Mouse (Mus musculus): ENCODE results near the gene Traf1.

Traf1 gene

DNA sequence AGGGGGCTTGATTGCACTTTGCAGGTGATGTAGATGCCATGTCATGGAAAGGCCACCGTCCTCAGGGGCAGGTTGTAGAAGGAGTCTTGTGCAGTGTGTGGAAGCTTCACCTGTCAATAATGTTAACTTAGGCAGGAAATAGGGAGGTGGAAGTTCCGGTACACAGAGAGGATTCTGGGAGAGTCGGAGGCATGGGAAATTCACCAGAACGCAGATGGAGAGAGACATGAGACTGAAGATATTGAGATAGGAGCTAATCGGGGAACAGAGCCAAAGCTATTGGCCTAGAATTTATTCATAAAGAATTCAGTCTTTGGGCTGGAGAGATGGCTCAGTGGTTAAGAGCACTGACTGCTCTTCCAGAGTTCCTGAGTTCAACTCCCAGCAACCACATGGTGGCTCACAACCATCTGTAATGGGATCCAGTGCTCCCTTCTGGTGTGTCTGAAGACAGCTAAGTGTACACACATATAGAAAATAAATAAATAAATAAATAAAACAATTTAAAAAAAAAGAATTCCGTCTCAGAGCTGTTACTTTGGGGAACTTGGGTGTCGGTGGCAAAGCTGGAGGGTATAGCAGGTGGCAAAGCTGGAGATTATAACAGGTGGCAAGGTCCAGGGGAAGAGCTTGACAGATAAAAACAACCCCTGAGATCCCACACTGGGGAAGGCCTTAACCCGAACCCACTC lies 4.8 kb upstream of the Traf1 start:
- no peak for DNase-seq

GRCm38 (mm10) chr2:34965806-34966205 lies 4.2 kb upstream of the Traf1 start:
- DNase-seq = no peak

DNA sequence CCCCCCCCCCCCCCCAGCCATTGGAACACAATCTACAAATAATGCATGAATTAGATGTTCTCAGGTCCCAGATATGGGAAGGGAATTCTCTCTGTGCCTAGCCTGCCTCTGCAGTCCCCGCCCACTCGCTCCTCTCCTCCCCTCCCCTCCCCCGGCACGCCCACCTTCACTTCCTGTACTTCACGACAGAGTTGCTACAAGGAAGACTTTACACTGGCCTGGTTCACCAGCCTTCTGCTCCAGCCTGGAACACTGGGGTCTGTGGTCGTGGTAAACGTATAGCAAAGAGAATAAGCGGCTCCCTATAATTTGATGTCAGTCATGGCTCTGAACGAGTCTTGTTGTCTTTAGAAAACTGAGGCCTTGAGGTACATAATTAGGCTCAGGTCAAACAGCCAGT lies 3.7 kb upstream of the Traf1 start:
- DNase-seq = no peak

GRCm38 (mm10) chr2:34964651-34965050 lies 3.1 kb upstream of the Traf1 start:
- no peak for DNase-seq

DNA sequence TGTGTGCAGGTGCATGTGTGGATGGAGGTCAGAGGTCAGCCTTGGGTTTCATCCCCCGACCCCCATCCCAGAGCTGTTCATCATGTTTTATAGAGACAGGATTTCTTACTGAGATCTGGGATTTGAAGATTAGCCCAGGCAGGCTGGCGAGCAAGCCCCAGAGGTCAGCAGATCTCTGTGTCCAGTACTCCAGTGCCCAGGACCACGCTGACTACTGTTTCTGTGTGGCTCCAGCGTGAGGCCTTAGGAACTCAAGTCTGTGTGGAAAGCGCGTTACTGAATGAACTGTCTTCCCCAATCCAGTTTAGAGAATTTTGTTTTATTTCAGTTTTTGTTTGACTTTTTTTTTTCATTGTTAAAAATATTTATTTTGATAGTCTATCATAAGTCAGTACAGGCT lies 2.7 kb upstream of the Traf1 start:
- DNase-seq = no peak

- no peak for DNase-seq
Measured at GRCm38 (mm10) chr2:34963371-34963956, 1.9 kb upstream of the Traf1 start.

DNA sequence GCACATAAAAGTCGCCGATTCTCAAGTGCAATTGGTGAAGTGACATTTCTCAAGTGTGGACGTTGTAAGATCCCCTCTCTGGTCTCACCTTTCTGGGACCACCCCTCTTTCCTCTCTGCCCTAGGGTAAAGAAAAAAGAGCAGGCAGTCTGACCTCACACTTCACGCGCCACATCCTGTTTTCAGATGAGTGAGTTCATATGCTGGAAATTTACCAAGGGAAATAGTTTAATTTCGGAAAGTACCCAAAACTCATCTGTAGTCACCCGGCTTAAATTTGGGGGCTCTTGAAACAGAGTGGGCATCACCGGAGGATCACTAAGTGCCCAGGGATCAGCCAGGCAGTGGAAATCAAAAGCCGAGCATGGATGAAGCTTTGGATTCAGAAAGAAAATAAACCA lies 1.3 kb upstream of the Traf1 start:
- no peak for DNase-seq

- DNase-seq = no peak
Measured at GRCm38 (mm10) chr2:34962211-34962610, 639 bp upstream of the Traf1 start.

GRCm38 (mm10) chr2:34960966-34961365 lies 606 bp downstream of the Traf1 start:
- no peak for DNase-seq

- DNase-seq = no peak
Measured at GRCm38 (mm10) chr2:34960466-34960865, 1.1 kb downstream of the Traf1 start.

DNA sequence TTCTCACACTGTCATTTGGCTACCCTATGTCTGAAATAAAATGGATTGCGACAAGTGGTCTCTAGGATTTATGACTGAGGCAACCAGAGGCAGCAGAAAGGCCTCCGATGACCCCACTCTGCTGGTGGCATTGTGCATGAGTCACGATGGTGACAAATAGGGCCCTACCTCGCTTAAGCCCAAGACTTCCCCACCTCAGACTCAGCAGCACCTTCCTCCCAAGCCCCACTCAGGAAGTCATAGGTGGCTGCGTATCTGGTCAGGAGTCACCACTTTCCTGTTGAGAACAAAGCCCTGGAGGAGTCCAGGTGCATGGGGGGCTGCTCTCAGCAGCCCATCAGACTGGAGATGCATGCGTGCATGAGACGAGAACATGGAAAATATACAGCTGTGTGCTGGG lies 3.0 kb downstream of the Traf1 start:
- DNase-seq = no peak

DNA sequence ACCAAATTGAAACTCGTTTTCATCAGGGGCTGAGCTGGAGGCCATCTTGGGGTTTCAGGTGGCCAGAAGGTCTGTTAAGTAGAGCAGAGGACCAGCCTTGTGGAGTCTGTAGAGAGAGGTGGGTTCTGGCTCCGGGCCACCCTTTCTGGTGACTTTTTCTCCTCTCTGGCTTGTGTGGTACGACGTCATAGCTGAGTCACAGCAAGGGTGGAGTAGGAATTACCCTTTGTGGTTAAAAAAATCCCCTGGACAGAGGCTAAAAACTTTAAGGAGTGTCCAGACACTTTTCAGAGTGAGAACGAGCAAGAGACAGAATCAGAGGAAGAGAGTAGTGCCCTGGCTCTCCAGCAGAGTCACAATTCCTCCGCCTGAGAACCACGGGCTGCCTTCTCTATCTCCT lies 3.5 kb downstream of the Traf1 start:
- DNase-seq = no peak

- no peak for DNase-seq
Measured at GRCm38 (mm10) chr2:34957405-34957804, 4.2 kb downstream of the Traf1 start.

DNA sequence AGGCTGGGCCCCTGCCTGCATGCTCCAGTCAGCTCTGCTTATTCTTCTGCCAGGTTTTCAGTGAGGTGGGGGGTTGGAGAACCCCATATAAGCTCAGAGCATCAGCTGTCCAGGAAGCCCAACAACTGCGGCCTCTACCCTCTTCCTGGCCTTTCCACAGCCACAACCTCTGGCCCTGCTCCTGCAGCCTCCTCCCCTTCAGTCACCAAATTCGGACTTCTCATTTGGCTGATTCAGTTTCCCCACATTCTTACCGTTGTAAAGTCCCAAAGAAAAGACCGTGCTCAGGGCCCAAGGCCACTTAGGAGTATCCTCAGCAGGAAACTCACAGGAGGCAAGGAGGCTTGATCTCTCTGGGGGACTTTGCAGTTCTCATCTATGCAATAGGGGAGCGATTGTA lies 4.6 kb downstream of the Traf1 start:
- DNase-seq = no peak

- DNase-seq = no peak
Measured at GRCm38 (mm10) chr2:34954344-34954743, 7.2 kb downstream of the Traf1 start.

DNA sequence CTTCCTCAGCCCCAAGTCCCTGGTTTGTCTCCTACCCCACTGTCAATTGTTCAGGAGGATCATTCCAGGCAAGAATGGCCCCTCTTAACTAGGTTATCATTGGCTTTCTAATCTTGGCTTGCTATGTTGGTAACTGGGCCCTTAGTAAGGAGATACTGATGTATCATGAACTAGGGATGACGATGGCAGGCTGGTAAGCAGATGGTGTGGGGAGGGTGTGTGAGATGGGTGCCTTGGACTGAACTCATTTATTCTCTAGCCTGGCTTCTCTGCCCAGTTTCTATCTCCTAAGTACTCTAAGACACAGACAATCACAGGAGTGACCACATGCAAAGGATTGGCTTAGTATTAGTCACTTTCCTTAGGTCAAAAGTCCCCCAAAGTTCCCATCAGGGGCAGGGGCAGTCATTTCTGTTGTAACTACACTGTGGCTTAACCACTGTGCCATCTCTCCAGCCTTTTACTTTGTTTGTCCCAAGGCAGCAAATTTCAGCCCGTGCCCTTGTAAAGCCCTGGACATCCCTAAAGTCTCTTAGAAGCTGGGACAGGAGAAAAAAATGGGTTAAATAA lies 7.9 kb downstream of the Traf1 start:
- no peak for DNase-seq

- no peak for DNase-seq
Measured at GRCm38 (mm10) chr2:34953018-34953417, 8.6 kb downstream of the Traf1 start.

DNA sequence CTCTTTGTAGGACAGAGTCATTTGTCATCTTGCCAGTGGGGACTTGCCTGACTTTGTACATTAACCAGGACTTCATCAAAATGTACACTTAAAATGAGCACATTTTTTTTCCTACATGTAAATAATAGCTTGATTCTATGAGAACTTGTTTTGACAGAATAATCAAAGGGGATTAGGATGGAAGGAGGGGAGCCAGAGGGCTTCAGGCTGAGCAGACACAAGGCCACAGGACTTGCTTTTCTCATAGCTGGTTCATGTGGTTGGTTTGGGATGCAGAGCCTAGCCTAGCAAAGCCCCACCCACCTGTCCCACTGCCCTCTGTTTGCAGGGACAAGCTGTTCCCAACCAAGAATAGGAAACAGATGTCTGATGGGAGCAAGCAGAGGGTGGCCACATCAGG lies 10.1 kb downstream of the Traf1 start:
- DNase-seq = no peak

DNA sequence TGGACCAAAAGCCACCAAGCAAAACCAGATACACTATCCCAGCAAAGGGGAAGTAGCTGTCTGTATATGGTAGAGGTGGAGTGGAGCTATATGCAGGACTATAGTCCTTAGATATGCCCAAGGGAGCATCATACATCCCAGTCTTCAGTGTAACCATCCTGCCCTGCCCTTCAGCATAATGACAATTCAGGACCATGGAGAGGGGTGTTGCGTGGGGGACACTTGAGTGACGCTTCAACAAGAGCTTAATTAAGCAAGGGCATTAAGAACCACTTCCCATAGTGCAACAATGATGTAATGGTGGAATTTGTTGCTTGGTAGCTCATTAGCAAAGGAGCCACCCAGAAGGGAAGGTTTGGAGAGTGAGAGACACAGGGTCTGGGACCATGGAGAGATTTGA lies 12.9 kb downstream of the Traf1 start:
- DNase-seq = no peak

DNA sequence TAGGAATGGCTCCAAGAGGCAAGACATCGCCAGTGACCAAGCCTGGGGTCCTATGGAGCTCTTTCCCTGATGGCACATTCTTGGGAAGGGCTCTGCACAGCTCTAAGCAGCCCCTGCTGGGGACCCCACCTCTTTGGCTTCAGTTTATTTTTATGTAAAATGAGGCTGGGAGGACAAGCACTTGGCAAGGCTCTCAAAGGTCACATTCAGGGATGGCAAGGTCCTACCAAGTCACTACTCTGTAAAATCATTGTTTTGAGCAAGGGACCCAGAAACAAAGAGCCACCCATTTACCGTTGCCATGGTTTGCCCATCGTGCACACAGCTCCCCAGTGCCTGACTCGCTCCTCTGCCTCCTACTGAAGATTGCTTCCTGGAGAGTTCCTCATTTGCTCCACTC lies 15.5 kb downstream of the Traf1 start:
- DNase-seq = no peak

DNA sequence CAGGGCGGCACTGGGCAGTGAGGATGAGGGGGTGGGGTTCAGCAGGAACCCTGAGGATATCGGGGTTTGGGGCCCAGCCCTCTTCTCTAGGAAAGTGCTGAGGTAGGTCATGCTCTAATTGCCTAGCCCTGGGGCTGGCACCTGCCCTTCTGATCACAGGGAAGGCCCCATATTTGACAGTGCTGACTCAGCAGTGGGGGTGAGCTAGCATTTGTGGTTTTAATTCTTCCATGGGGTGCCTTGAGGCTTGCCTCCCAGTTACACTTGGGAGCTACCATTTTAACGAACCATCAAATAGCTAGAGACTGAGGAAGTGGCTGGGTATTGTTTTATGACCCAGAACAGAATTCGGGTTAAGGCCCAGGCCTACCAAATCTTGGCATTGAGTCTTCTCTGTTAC lies 16.0 kb downstream of the Traf1 start:
- DNase-seq = no peak

- no peak for DNase-seq
Measured at GRCm38 (mm10) chr2:34944761-34945160, 16.8 kb downstream of the Traf1 start.

- DNase-seq = no peak
Measured at GRCm38 (mm10) chr2:34943556-34944120, 17.9 kb downstream of the Traf1 start.

GRCm38 (mm10) chr2:34941061-34941675 lies 20.4 kb downstream of the Traf1 start:
- no peak for DNase-seq
